Mouse (Mus musculus) stomach, embryonic 16.5 days (tissue): Measurements from ENCODE around the gene Mob2. TPM values are rescaled to one million over a fixed set of nuclear protein-coding genes. Genes with fewer than 3 reads are reported as not detected.

Source experiments
- ATAC-seq: fragments of 200-750 bp; cut with Nextera tagmentation; 2 replicates; pipeline ENCODE4 v1.8.0; 2017; ENCODE audit warnings: moderate number of reproducible peaks, moderate TSS enrichment; ENCODE audit not compliant: insufficient read depth, low FRiP score
- H3K27ac ChIP-seq: fragments of 300-500 bp; sonication (generic); 2 replicates; pipeline ENCODE4 v1.5.1; 2014; ENCODE audit warnings: low read length
- H3K27me3 ChIP-seq: fragments of 300-500 bp; sonication (generic); 2 replicates; pipeline ENCODE4 v1.6.1; 2014; ENCODE audit warnings: low read length, control low read depth, mixed read lengths; ENCODE audit not compliant: control insufficient read depth, insufficient read depth
- H3K36me3 ChIP-seq: fragments of 300-500 bp; sonication (generic); 2 replicates; pipeline ENCODE4 v1.6.1; 2014; ENCODE audit warnings: low read length; ENCODE audit not compliant: control insufficient read depth, insufficient read depth
- H3K4me1 ChIP-seq: fragments of 300-500 bp; sonication (generic); 2 replicates; pipeline ENCODE4 v1.6.1; 2014; ENCODE audit warnings: low read length, control low read depth, mixed read lengths; ENCODE audit not compliant: control insufficient read depth, insufficient read depth
- H3K4me2 ChIP-seq: fragments of 300-500 bp; sonication (generic); 2 replicates; pipeline ENCODE4 v1.6.1; 2014; ENCODE audit warnings: low read depth, low read length, mixed read lengths
- H3K4me3 ChIP-seq: fragments of 300-500 bp; sonication (generic); replicated peaks from 2 replicates; pipeline ENCODE4 v1.5.1; 2014; ENCODE audit warnings: mild to moderate bottlenecking, low read length
- H3K9ac ChIP-seq: fragments of 300-500 bp; sonication (generic); 2 replicates; pipeline ENCODE4 v1.6.1; 2014; ENCODE audit warnings: low read length
- H3K9me3 ChIP-seq: fragments of 300-500 bp; sonication (generic); replicated peaks from 2 replicates; pipeline ENCODE4 v1.6.1; 2016; ENCODE audit warnings: low read length, control low read depth; ENCODE audit not compliant: control insufficient read depth
- WGBS: fragments of 180-500 bp; shearing (Covaris S2); extraction: QIAGEN DNeasy Blood & Tissue Kit; methylation state at CpG from one replicate; pipeline ENCODE4 v1.1.7; 2014; 5-methylcytosine and 5-hydroxymethylcytosine counted together
- polyA plus RNA-seq: library from polyadenylated mRNA; unstranded; fragments of >200 nt; fragmentation: Nextera tagmentation; extraction: Ambion mirVana; gene quantifications from 2 replicates; pipeline ENCODE4 v1.2.1, GENCODE M21; 2015

Gene Mob2
- polyA plus RNA-seq = 73.9 and 75.9 TPM in 2 replicates

GRCm38 (mm10) chr7:142060931-142061565 lies at the start of gene Mob2:
TSS of gene Mob2 (minus strand) at chr7:142061065.
- Histone ChIP-seq H3K9ac (peak within 1 kb of the TSS; percentile 94), H3K4me1 (peaks cover 22% of the 10 kb centered on the region), H3K27ac (peak within 1 kb of the TSS; percentile 76), H3K4me2 (peak within 1 kb of the TSS; percentile 93), H3K4me3 (peak within 1 kb of the TSS; percentile 83), H3K27me3 (no peaks in the 10 kb centered on the region), H3K36me3 (no peaks in the 10 kb centered on the region), H3K9me3 (no peaks in the 10 kb centered on the region)
- WGBS = under 1% methylated on average over 49 of the region's 49 CpGs
- peak; percentile 92 for ATAC-seq

GRCm38 (mm10) chr7:142104747-142105146 lies 43.9 kb upstream of the Mob2 start:
- Histone ChIP-seq H3K4me2 (no peak overlapping the region), H3K27me3 (no peaks in the 10 kb centered on the region), H3K4me3 (no peak overlapping the region), H3K36me3 (no peaks in the 10 kb centered on the region), H3K9ac (no peak overlapping the region), H3K4me1 (no peaks in the 10 kb centered on the region), H3K9me3 (no peaks in the 10 kb centered on the region), H3K27ac (no peak overlapping the region)
- WGBS = 49% methylated on average over 5 of the region's 5 CpGs
- no peak for ATAC-seq

GRCm38 (mm10) chr7:142097776-142098175 lies 36.9 kb upstream of the Mob2 start:
- Histone ChIP-seq H3K36me3 (no peaks in the 10 kb centered on the region), H3K4me2 (no peak overlapping the region), H3K27me3 (peaks cover 32% of the 10 kb centered on the region), H3K4me3 (no peak overlapping the region), H3K9me3 (no peaks in the 10 kb centered on the region), H3K27ac (no peak overlapping the region), H3K9ac (no peak overlapping the region), H3K4me1 (peaks cover 16% of the 10 kb centered on the region)
- WGBS = 9% methylated on average over 9 of the region's 9 CpGs
- ATAC-seq = peak; percentile 66; the same call in 1 of the 2 replicates

- Histone ChIP-seq H3K4me1 (peaks cover 16% of the 10 kb centered on the region), H3K4me2 (no peak overlapping the region), H3K27ac (no peak overlapping the region), H3K4me3 (no peak overlapping the region), H3K27me3 (peaks cover 32% of the 10 kb centered on the region), H3K9me3 (no peaks in the 10 kb centered on the region), H3K36me3 (no peaks in the 10 kb centered on the region), H3K9ac (no peak overlapping the region)
- 71% methylated on average over 4 of the region's 4 CpGs for WGBS
- no peak for ATAC-seq
These were observed 35.8 kb upstream of the Mob2 start for GRCm38 (mm10) chr7:142096701-142097100.

GRCm38 (mm10) chr7:142095183-142095931 lies 34.5 kb upstream of the Mob2 start, which contains the start of gene Dusp8:
TSS of gene Dusp8 (minus strand) at chr7:142095843.
- peaks cover 16% of the 10 kb centered on the region for H3K4me1 ChIP-seq
- peak within 1 kb of the TSS; percentile 44; the same call in 1 of the 2 replicates for H3K27ac ChIP-seq
- peak within 1 kb of the TSS; percentile 87 for H3K9ac ChIP-seq
- H3K27me3 ChIP-seq = peaks cover 32% of the 10 kb centered on the region
- H3K4me2 ChIP-seq = peak within 1 kb of the TSS; percentile 93
- H3K9me3 ChIP-seq = no peaks in the 10 kb centered on the region
- peak within 1 kb of the TSS; percentile 76 for H3K4me3 ChIP-seq
- ATAC-seq = peak; percentile 90
- H3K36me3 ChIP-seq = no peaks in the 10 kb centered on the region
- WGBS = under 1% methylated on average over 63 of the region's 63 CpGs

GRCm38 (mm10) chr7:142094301-142095143 lies 33.7 kb upstream of the Mob2 start:
- 1% methylated on average over 80 of the region's 89 CpGs for WGBS
- peak; percentile 48 for ATAC-seq

GRCm38 (mm10) chr7:142093696-142094240 lies 32.9 kb upstream of the Mob2 start:
- H3K9me3 ChIP-seq = no peaks in the 10 kb centered on the region
- H3K36me3 ChIP-seq = no peaks in the 10 kb centered on the region
- H3K9ac ChIP-seq = peak overlapping the region; percentile 87
- peaks cover 32% of the 10 kb centered on the region for H3K27me3 ChIP-seq
- H3K4me2 ChIP-seq = peak overlapping the region; percentile 93
- no peak for ATAC-seq
- 32% methylated on average over 6 of the region's 6 CpGs for WGBS
- peaks cover 20% of the 10 kb centered on the region for H3K4me1 ChIP-seq
- peak overlapping the region; percentile 76 for H3K4me3 ChIP-seq
- H3K27ac ChIP-seq = no peak overlapping the region

More at GRCm38 (mm10) chr7:142094301-142095143, 33.7 kb upstream of the Mob2 start:
- H3K27ac ChIP-seq = peak overlapping the region; percentile 44; the same call in 1 of the 2 replicates
- H3K9ac ChIP-seq = peak overlapping the region; percentile 87
- peaks cover 16% of the 10 kb centered on the region for H3K4me1 ChIP-seq
- peak overlapping the region; percentile 76 for H3K4me3 ChIP-seq
- H3K9me3 ChIP-seq = no peaks in the 10 kb centered on the region
- peak overlapping the region; percentile 93 for H3K4me2 ChIP-seq
- H3K27me3 ChIP-seq = peaks cover 32% of the 10 kb centered on the region
- no peaks in the 10 kb centered on the region for H3K36me3 ChIP-seq

GRCm38 (mm10) chr7:142092991-142093390 lies 32.1 kb upstream of the Mob2 start:
- H3K4me2 ChIP-seq = no peak overlapping the region
- H3K36me3 ChIP-seq = no peaks in the 10 kb centered on the region
- 55% methylated on average over 1 of the region's 1 CpGs for WGBS
- H3K9ac ChIP-seq = no peak overlapping the region
- H3K9me3 ChIP-seq = no peaks in the 10 kb centered on the region
- ATAC-seq = no peak
- peak overlapping the region; percentile 76; the same call in 1 of the 2 replicates for H3K4me3 ChIP-seq
- H3K4me1 ChIP-seq = peaks cover 26% of the 10 kb centered on the region
- H3K27me3 ChIP-seq = peaks cover 32% of the 10 kb centered on the region
- no peak overlapping the region for H3K27ac ChIP-seq
